Mouse (Mus musculus): ENCODE results near the gene Igsf8.
"Not testable (repeated sequence)": the region's sequence is repeated elsewhere in the genome, so short reads cannot be mapped to it uniquely, and the experiment has no call there.

Igsf8 gene

DNA sequence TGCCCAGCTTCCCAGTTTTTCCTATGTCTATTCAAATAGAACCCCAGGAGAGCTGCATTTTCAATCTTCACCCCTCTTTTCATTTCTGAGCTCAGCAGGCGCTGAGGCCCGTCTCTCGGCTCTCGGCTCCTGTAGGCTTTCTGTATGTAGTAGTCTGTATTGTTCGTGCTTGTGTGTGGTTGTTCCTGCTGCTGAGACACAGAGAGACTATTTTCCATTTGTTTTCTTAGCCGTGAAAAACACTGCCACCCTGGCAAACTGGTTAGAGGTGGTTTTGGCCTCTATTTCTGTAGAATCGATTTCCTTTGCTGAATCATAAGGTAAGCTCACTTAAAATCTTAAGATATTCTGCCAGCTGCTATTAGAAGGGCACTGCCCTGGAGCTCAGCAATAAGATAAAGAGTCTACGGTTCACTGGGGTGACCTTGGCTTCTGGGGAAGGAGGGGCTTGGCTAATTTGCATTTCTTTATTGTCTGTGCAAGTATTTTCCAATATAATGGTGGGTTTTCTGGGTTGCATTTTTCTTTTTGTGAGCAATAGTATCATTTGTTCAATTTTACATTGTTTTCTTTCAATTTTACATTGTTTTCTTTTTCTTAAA is at the start of gene Igsf8:
Gene Igsf8, plus strand, starts transcription at position 165 of the 602 bp plus-strand sequence.
- no peak for DNase-seq

DNA sequence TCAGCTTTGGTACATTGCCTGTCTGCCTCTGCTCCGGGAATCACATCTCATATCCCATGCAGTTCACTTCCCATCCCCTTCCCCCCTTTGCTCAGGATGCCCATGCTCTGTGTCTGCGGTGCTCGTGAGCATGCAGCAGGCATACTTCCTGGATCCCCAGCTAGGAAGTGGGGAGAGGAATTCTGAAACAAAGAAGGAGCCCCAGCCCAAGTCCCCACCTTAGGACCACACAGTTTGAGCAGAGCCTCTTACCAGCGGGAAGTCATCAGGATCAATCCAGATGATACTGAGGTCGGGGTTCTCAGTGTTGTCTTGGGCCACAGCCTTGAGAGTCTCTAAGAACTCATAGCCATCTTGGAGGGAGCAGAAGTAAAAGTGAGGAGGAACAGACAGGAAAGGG is 48.7 kb upstream of the Igsf8 start:
- DNase-seq = no peak

DNA sequence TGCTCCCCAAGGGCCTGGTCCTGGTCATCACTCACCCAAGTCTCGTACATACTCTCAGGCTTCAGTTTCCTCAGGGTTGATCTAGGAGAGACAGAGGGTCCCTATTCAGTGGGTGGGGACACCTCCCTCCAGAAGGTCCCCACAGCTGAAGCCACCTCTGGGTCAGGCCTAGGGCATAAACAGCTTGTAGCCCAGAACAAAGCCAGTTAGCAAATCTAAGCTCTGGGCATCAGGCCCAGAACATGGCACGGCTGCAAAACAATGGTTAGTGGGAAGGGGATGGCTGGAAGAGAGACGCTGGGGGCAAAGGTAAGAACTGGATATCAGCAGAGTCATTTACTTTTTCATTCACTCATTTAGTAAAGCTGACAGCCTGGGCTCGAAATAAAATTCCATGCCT is 47.7 kb upstream of the Igsf8 start:
- DNase-seq = no peak

DNA sequence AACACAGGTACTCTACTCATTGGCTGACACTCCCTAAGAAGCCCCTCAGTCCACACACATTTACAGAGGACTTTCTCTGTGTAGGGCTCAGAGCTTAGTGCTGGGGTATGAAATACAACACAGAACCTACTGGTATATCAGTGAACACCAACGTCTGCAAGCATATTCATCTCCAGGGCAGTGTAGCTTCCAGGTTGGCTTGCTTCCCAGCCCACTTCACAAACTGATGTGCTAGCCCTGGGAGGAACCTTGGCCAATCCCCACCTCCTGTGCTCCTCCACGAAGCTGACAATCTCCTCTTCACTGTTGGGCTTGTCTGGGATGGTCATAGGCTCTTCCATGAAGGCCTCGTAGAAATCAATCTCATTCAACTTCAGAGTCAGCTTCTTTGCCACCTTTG is 46.7 kb upstream of the Igsf8 start:
- no peak for DNase-seq

DNA sequence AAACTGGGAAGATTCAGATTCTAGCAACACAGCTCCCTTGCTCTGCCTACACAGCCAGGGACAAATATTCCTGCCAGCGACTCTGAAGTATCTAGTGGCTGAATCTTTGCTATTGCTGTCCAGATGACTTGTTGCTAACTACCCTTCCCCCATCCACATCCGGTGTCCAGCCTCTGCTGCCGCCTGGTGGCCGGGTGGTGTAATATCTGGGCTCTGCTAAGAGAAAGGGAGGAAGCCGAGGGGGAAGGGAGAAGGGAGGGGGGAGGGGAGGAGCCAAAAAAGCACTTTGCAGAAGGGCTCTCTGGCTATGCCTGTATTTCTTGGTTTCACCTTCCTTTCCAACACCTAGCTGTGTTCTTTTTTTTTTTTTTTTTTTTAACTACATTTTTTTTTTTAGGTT is 44.3 kb upstream of the Igsf8 start:
- DNase-seq = peak; percentile 96

DNA sequence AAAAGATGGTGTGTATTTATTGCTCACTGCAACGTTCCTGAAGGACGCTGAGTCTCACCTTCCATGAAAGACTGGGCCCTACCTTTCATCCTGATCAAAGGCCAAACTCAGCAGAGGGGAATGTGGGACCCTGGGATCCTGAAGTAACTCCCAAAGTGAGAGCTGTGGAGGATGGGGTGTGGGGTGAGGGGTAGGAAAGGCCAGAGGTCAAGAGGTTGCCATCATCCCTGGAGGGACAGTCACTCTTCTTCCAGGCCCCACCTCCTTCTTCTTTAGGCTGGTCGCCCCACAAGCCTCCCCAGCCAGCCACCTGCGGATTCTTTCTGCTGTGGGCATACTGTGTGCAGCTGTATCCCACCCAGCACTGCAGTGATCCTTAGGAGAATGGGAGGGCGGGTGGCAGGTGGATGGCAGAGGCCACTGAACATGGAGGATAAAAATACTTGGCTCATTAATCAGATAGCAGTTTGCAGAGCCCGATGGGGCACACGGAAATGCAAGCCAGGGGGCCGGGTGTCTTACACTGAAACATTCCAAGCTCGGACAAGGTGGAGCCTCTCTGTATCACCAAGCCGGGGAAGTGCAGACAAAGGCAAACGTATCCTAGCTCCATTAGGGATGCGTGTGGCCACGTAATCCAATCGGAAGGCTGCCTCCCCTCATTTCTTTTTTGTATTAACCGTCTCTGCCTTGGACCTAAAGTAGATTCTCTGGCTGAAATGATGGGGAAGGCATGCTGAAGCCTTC is 43.1 kb upstream of the Igsf8 start:
- no peak for DNase-seq

DNA sequence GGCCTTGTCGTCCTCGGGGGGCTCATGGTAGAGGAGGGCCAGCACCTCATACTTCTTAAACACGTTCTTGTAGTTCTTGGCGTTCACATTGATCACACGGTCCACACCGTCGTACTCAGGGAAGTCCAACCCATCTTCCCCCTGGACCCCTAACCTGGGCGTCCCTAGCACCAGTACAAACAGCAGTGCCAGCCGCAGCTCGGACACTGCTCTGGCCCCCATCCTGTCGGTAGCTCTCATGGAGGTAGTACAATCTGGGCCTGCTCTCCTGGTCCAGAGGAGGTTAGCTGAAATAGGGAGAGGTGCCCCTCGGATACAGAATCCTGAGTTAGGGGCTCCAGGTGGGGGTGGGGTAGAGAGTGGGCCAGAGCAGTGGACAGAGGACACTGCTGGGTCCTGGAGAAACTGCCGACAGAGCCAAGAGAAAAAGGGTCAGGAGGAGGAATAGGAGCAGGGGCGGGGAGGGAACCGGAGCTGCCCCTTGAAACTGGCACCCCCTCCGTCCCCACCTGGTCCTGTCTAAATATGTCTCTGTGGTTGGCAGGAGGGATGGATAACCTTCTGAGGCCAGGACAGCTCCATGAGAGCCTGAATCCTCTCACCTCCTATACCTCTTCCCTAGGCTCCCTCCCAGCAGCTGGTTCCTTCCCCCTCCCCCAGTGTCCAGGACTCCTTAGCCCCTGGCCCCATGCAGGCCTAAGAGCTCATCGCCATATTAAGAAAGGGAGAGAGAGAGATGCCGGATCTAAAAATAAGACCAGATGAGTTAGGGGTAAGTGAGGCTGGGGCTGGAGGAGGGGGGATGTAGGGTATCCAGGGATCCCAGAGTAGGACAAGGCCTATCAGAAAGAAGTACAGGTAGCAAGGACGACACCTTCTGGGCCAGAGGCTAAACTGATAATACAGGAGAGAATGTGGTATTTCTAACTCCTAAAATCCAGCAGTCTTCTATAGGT is 41.7 kb upstream of the Igsf8 start, which contains the start of gene Casq1:
Gene Casq1, minus strand, starts transcription at position 418 of the 956 bp plus-strand sequence.
- no peak for DNase-seq

DNA sequence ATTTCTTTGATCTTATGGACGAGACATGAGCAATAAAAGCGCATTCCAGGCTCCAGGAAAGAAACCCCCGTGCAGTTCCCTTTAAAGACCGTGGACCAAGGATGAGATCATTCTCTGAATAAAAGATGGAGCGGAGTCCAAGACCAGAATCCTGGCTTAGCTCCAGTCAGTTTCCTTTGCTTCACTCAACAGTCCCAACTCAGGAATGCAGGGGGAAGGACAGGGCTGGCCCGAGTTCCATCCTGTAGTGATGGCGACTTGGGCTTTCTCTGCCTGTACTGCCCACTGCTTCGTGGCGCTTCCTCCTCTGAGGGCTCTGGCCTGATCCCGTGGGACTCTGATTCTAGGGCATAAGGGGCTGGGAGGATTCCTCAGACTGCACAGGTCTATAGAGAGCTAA is 41.0 kb upstream of the Igsf8 start:
- no peak for DNase-seq

DNA sequence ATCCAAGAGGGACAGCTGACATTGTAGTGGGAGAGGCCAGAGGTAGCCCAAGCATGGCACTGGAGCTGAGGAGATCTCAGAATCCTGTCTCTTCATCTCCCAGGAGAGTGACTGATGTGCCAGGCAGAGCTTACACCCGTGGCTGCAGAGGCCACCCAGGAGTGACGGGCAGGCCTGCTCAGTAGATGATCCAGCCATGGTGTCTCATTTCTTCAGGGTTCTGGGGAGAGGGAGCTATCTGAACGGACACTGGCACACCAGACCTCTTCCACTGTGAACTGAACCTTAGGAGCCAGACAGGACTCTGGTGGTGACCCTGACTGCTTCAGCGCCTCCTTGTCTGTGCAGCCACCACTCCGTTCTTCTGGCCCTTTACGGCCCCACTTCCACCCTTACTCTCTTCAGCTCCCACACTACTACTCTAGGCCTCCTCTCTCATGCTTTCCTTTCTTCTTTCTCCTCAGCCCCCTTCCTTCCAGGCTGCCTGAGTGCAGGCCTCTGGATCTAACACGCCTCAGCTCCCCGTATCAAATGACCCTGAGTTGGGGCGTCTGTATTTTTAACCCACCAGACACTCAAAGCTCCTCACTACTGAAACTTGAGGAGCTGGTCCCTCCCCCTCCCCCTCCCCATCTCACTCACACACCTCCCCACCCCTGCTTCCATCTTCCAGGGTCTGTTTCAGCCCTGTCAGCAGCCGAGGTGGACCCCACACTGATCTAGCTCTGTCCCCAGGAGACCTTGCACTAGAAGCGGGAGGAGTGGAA is 40.0 kb upstream of the Igsf8 start:
- no peak for DNase-seq

DNA sequence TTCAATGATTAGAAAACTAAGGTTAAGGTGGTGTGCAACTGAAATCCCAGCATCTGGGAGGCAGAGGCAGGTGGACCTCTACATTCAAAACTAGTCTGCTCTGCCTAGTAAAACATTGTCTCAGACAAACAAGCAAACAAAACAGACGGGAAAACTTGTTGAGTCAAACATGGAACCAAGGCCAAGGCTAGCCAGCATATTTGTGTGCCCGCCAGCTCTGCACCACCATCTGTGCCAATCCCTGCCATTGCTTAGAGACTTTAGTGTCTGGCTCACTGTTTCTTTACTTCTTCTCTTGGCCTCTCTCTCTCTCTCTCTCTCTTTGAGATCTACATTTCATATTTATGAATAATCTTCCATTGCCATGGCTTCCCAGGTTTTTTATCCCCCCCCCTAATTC is 33.2 kb upstream of the Igsf8 start:
- no peak for DNase-seq

DNA sequence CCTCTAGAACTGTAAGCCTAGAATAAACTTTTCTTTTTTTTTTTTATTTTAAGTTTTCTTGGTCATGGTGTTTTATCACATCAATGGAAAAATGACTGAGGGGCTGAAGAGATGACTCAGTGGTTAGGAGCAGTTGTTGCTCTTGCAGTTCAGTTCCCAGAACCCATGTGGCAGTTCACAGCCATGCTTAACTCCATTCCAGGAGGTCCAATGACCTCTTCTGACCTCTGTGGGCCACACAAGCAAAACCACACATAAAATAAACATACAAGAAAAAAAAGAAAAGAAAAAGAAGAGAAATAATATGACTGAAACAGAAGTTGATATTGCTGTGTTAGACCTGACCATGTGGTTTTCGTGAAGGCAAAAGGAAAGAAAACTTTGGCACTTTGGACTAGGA is 32.2 kb upstream of the Igsf8 start:
- DNase-seq = no peak

DNA sequence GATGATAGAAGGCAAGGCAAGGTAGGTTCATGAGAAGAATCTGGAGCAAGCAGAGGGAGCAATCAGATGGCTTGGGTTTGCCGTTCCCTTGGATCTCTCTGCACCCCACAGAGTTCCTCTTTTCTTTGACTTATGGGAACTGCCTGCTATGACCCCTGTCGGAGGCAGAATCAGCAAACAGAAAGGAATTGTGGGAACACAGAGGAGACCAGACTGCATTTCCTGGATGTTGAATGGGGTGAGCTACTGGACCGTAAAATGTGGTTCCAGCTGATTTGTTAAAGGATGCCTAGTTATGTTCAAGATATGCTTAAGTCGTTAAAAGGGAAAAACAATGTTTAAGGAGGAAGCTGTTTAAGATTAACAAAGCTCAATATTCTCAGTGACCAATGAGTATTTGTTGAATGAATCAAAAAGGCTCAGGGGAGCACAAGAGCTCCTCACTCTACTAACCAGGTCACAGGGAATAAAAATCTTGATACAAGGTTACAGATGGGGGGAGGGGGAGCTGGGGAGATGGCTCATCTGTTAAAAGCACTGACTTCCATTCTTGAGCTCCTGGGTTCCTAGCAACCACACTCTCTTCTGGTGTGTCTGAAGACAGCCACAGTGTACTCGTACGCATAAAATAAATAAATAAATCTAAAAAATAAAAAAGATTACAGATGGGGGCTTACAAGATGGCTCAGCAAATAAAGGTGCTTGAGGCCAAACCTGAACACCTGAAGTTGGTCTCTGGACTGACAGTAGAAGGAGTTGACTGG is 20.3 kb upstream of the Igsf8 start:
- no peak for DNase-seq

DNA sequence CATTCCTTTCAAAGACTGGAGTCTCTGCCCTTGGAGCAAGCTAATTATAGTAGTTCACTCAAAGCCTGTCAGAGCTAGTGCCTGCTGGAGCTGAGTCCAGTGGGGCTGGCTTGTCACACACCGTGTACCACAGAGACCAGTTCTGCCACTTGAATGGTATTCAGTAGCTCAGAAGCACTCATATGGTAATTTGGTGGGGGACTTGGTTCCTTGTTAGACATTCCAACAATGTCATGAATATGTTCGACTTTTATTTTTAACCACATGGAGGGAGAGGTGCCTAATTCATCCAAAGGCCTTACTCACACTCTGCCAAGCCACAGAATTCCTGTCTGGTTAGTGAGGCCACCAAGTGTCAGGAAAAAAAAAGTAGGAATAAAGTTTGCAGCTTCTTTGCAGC is 19.0 kb upstream of the Igsf8 start:
- DNase-seq = no peak

DNA sequence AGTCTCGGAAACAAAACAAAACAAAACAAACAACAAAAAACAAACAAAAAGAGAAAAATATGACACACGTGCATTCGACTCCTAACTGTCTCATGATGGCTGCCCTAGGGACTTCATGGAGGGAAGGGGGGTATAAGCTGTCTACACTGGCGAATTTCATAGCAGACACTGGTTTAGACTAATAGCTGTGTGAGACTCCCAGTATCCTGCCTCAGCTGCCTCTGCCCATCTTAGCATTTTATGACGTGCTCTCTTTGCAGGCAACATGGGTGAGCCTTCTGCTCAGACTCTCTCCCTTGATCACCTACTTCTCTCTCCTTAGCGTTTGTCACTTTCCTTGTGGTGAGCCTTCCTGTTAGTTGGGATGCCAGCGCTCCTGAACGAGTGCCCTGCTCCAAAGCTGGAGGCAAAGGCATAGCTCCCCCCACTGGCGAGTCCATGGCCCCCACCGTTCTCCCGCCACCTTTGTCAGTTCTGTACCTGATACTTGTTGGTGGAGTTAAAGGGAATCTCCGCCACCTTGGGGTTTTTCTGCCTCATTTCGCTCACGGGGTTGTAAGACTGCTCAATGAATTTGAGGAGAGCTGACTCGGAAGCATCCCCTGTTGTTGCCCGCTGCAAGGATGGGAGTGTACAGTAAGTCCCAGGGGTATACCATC is 17.8 kb upstream of the Igsf8 start:
- DNase-seq = no peak

DNA sequence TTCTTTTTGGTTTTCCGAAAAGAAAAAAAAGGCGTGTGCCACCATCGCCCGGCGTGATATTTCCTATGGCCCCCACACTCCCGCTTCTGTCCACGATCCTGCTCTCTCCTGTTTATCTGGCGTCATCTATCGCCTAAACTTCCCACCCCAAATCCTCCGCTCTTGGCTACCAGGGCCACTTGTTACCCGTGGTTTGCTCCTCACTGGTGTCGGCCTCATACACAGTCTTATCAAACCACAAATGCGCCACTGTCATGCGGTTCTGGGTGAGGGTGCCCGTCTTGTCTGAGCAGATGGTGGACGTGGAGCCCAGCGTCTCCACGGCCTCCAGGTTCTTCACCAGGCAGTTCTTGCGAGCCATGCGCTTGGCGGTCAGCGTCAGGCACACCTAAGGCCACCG is 16.8 kb upstream of the Igsf8 start:
- not testable (repeated sequence) for DNase-seq

DNA sequence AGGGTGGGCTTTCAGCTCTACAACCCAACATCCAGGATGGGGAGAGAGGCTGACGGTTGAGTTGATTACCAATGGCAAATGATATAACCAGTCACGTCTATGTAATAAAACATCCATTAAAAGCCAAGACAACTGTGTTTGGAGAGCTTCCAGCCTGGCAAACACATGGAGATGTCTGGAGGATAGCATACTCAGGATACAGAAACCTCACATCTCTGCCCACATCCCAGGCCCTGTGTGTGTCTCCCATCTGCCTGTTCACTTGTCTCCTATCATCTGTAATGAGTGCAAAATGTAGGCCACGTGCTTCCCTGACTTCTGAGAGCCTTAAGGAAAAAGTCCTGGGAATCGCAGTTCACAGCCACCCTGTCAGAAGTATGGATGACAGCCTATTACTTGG is 14.2 kb upstream of the Igsf8 start:
- no peak for DNase-seq

DNA sequence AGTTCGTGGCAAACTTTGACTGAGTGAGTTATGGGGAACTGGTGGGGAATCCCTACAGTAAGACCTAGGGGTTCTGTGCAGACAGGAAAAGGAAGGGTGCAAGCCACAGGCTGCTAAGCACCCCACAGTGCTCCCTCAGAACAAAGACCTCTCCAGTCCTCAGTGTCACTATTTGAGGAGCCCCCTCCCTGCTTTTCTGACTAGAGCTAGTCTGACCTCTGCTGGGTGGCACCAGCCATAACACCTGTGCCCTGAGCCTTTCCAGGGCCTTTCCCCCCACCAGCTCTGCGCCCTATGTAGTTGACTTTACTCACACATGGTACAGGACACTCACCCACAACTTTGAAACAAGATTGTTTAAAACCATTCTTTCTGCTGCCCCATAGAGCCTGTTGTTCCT is 13.8 kb upstream of the Igsf8 start:
- DNase-seq = peak; percentile 68

DNA sequence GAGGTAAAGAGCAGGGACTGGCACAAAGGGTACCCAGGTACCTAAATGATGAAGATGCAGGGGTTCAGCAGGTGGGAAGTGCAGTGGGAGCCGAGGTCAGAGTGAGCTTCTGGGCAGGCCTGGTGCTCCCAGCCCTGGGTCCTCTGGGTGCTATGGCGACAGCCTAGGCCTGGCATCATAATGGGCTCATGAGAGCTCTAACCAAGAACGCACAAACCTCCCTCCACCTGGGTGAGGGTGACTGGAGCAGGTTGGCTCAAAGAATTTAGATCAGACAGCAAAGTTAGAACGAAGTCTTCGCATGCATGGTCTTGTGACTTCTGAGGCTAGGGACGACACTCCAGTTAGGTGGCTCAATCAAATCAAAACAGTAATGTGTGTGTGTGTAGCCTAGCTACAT is 3.1 kb upstream of the Igsf8 start, which contains the start of gene Atp1a4:
Gene Atp1a4, minus strand, starts transcription at position 101 of the 400 bp plus-strand sequence.
- no peak for DNase-seq

DNA sequence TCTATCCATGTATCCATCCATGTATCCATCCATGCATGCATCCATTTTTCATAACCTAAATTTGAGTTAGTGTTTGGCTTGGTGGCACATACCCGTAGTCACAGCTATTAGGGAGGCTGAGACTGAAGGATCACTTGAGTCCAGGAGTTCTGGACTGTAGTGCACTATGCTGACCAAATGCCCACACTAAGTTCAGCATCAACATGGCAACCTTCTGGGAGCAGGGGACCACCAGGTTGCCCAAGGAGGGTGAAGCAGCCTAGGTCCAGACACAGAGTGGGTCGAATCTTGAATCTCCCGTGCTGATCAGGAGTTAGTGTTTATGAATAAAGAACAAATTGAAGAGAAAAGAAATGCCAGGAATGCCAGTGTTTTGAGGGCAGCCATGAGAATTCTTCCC is 9.8 kb downstream of the Igsf8 start:
- no peak for DNase-seq

DNA sequence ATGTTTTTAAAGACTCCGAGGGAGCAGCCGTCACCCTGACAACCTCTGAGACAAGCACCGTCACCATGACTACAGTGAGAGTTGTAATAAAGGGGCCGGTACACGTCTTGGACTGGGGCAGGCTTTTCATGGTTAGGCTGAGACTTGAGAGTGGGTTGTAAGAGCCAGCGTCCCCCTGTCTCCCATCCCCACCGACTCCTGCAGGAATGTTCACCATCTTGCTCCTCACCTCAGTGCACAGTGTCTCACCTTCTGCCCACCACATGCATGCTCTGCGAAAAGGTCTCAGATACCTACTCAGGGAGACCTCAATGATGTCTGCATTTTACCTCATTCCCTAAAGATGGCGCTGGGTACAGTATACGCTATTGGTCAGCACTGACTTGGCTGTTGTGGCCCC is 10.3 kb downstream of the Igsf8 start:
- DNase-seq = no peak

DNA sequence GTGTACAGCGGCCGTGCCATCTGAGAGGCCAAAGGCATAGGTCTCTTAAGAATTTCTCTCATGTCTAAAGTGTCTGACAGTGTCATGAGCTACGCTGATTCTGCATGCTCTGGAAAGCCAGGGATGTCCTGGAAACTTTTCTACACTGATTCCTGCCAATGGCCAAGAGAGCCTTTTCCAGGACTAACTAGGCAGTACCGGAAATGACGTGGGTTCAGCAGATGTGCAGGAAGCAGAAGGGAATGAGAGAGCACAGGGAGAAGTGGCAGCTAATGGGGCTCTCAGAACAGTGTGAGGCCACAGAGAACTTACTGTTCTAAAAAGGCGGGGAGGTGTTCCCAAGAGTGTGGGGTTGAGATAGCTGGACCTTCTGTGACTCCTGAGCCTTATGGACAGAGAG is 11.9 kb downstream of the Igsf8 start:
- no peak for DNase-seq

Measured in thymus, postnatal 25 days (tissue).